Mouse (Mus musculus): ENCODE measurements around the gene 1110032A03Rik. TPM values are rescaled to one million over a fixed set of nuclear protein-coding genes. Genes with fewer than 3 reads are reported as not detected.

1110032A03Rik gene
- total and polyA plus RNA-seq, 3 experiments = 7.1 to 12.8 TPM; not detected in 1

- Histone ChIP-seq H3K9ac (ENCODE audit: control insufficient read depth, low read depth, low read length, poor library complexity, severe bottlenecking) (no peak overlapping the region), H3K79me2 (ENCODE audit: control insufficient read depth, insufficient read depth, low read length, poor library complexity) (no peaks in the 10 kb centered on the region), H3K27ac (ENCODE audit: control insufficient read depth, low read depth, low read length) (no peak overlapping the region), H3K36me3 (ENCODE audit: control insufficient read depth in 1 of 2, insufficient read depth in 2 of 2, low read length in 2 of 2) (no peaks in the 10 kb centered on the region), H3K27me3 (ENCODE audit: control insufficient read depth in 1 of 2, insufficient read depth in 2 of 2, low read length in 2 of 2) (peaks cover 6 to 9% of the 10 kb centered on the region in 2 experiments), H3K9me3 (replicated peaks; ENCODE audit: insufficient read depth, low read length) (no peaks in the 10 kb centered on the region), H3K4me3 (ENCODE audit: control insufficient read depth in 1 of 2, insufficient read depth in 1 of 2, low read depth in 2 of 2, low read length in 2 of 2) (no peak overlapping the region), H3K4me1 (ENCODE audit: control insufficient read depth in 1 of 2, insufficient read depth in 2 of 2, low read length in 2 of 2) (0 out of 4 replicates have a peak, but pooled peaks cover 0 to 2% of the 10 kb centered on the region in 2 experiments)
- DNase-seq (ENCODE audit: low read depth, low spot score) = no peak
- TF ChIP-seq MAFK (IDR thresholded peaks at IDR 0.05; ENCODE audit: borderline replicate concordance, low read depth, low read length) (no peak), POLR2A (IDR thresholded peaks at IDR 0.05; ENCODE audit: control insufficient read depth in 1 of 2, insufficient read depth in 1 of 2, low read depth in 1 of 2, low read length in 2 of 2, poor library complexity in 1 of 2) (no peak), MYB (IDR thresholded peaks at IDR 0.05; ENCODE audit: low read depth, low read length) (no peak), MAZ (IDR thresholded peaks at IDR 0.05; ENCODE audit: low read depth, low read length) (no peak), TAL1 (IDR thresholded peaks at IDR 0.05; ENCODE audit: low read length) (no peak), SIN3A (IDR thresholded peaks at IDR 0.05; ENCODE audit: low read length) (no peak), ZMIZ1 (IDR thresholded peaks at IDR 0.05; ENCODE audit: low read depth, low read length) (no peak), USF2 (IDR thresholded peaks at IDR 0.05; ENCODE audit: borderline replicate concordance in 1 of 2, insufficient read depth in 1 of 2, low read depth in 1 of 2, low read length in 2 of 2) (no peak)
These were observed 51.2 kb downstream of the 1110032A03Rik start for GRCm38 (mm10) chr9:50724147-50724546.

DNA sequence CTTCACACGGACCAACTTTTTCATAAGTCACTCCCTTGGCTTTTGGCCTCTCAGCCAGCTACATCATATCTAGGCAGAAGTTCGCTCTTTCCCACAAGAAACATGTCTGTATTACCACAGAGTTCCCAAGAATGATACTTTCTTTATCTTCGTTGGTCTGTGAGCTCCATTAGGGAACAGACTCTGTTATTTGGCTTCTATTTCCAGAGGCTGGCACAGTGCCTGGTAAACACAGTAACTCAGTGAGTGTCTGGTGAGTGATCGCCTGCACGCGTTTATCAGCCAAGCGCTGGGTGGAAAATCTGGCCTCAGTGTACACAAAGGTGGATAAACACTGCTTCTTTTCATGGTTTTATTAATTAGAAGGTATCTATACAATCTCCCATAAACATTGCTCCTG, 51.9 kb downstream of the 1110032A03Rik start:
- no peak for TF ChIP-seq RAD21 (IDR thresholded peaks at IDR 0.05; ENCODE audit: low read depth, low read length)
- no peak for TF ChIP-seq EP300 (IDR thresholded peaks at IDR 0.05; ENCODE audit: low read depth in 1 of 2, low read length in 2 of 2)
- no peak for TF ChIP-seq JUND (IDR thresholded peaks at IDR 0.05; ENCODE audit: low read depth, low read length)
- TF ChIP-seq UBTF (IDR thresholded peaks at IDR 0.05; ENCODE audit: borderline replicate concordance, insufficient read depth, low read depth, low read length) = no peak
- no peak for TF ChIP-seq RCOR1 (IDR thresholded peaks at IDR 0.05; ENCODE audit: low read depth, low read length)
- TF ChIP-seq KAT2A (conservative IDR thresholded peaks at IDR 0.05; ENCODE audit: low read depth, low read length) = no peak
- TF ChIP-seq MYB (IDR thresholded peaks at IDR 0.05; ENCODE audit: low read depth, low read length) = no peak
- no peak for TF ChIP-seq CTCF (IDR thresholded peaks at IDR 0.05 in 2 of 3, conservative IDR thresholded peaks at IDR 0.05 in 1 of 3; ENCODE audit: control insufficient read depth in 1 of 3, insufficient read depth in 1 of 3, low read depth in 2 of 3, low read length in 3 of 3, poor library complexity in 1 of 3, severe bottlenecking in 1 of 3)
- no peak for TF ChIP-seq SMC3 (IDR thresholded peaks at IDR 0.05; ENCODE audit: low read depth, low read length)
- no peak for TF ChIP-seq SIN3A (IDR thresholded peaks at IDR 0.05; ENCODE audit: low read length)
- TF ChIP-seq E2F4 (IDR thresholded peaks at IDR 0.05; ENCODE audit: borderline replicate concordance, low read depth, low read length) = no peak
- TF ChIP-seq BHLHE40 (IDR thresholded peaks at IDR 0.05; ENCODE audit: borderline replicate concordance, low read depth, low read length) = no peak
- no peak for TF ChIP-seq CHD2 (IDR thresholded peaks at IDR 0.05; ENCODE audit: low read length)
- TF ChIP-seq MXI1 (IDR thresholded peaks at IDR 0.05; ENCODE audit: low read depth, low read length) = no peak
- TF ChIP-seq CHD1 (IDR thresholded peaks at IDR 0.05; ENCODE audit: low read depth, low read length) = no peak
- no peak for TF ChIP-seq MAFK (IDR thresholded peaks at IDR 0.05; ENCODE audit: borderline replicate concordance, low read depth, low read length)
- no peak for TF ChIP-seq ZKSCAN1 (IDR thresholded peaks at IDR 0.05; ENCODE audit: low read depth, low read length)
- TF ChIP-seq HCFC1 (IDR thresholded peaks at IDR 0.05; ENCODE audit: low read depth, low read length) = no peak
- TF ChIP-seq POLR2AphosphoS2 (IDR thresholded peaks at IDR 0.05; ENCODE audit: low read length) = no peak
- no peak for TF ChIP-seq TCF12 (IDR thresholded peaks at IDR 0.05; ENCODE audit: low read depth, low read length)
- DNase-seq (ENCODE audit: low read depth, low spot score) = peak; percentile 24
- no peak overlapping the region for H3K4me3 ChIP-seq (ENCODE audit: control insufficient read depth in 1 of 2, insufficient read depth in 1 of 2, low read depth in 2 of 2, low read length in 2 of 2)
- H3K9ac ChIP-seq (ENCODE audit: control insufficient read depth, low read depth, low read length, poor library complexity, severe bottlenecking) = no peak overlapping the region
- H3K36me3 ChIP-seq (ENCODE audit: control insufficient read depth in 1 of 2, insufficient read depth in 2 of 2, low read length in 2 of 2) = no peaks in the 10 kb centered on the region
- 0 out of 4 replicates have a peak, but pooled peaks cover 0 to 2% of the 10 kb centered on the region in 2 experiments for H3K4me1 ChIP-seq (ENCODE audit: control insufficient read depth in 1 of 2, insufficient read depth in 2 of 2, low read length in 2 of 2)
- no peaks in the 10 kb centered on the region for H3K9me3 ChIP-seq (replicated peaks; ENCODE audit: insufficient read depth, low read length)
- no peak overlapping the region for H3K27ac ChIP-seq (ENCODE audit: control insufficient read depth, low read depth, low read length)
- H3K79me2 ChIP-seq (ENCODE audit: control insufficient read depth, insufficient read depth, low read length, poor library complexity) = no peaks in the 10 kb centered on the region
- H3K27me3 ChIP-seq (ENCODE audit: control insufficient read depth in 1 of 2, insufficient read depth in 2 of 2, low read length in 2 of 2) = peaks cover 9% of the 10 kb centered on the region in 2 experiments
